19 mouse cellular contexts compared by ENCODE assay signal in genomic region chr1:90505599-90505998, GRCm38 (mm10).
DNase-seq lines count a peak whose midpoint lies in the region; ATAC-seq lines count a peak whose summit lies in the region.
"Had no signal": no experiment of that assay in that cellular context is flagged by ENCODE, and none has a peak within 500 bp of the region (broad histone marks: within the 10 kb centered on the region; RNA-seq: fewer than 3 reads in every experiment).

No protein-coding gene starts in this region.

- no peak for ATAC-seq in heart, embryonic 13.5 days (ENCODE audit: extremely low read depth, insufficient number of reproducible peaks, low FRiP score, low TSS enrichment)
- ATAC-seq in inflammation-experienced regulatory T-cells, adult 6 months, result peak; percentile 25
- ATAC-seq in erythroblast, adult 5-6 weeks (replicated peaks; ENCODE audit: low FRiP score, poor library complexity, severe bottlenecking), result no peak
- ATAC-seq: forebrain, postnatal 0 days had no signal

- H3K27me3 ChIP-seq in heart, embryonic 13.5 days (replicated peaks), result no peaks in the 10 kb centered on the region
- H3K27me3 ChIP-seq: hindbrain, embryonic 15.5 days; limb, embryonic 13.5 days had no signal

- H3K4me2 ChIP-seq in heart, embryonic 13.5 days, result no peak overlapping the region
- H3K4me2 ChIP-seq: hindbrain, embryonic 15.5 days; limb, embryonic 13.5 days had no signal

- no peak overlapping the region for H3K9ac ChIP-seq in heart, embryonic 13.5 days
- H3K9ac ChIP-seq: forebrain, postnatal 0 days; hindbrain, embryonic 15.5 days; limb, embryonic 13.5 days had no signal

- no peaks in the 10 kb centered on the region for H3K9me3 ChIP-seq in heart, embryonic 13.5 days
- H3K9me3 ChIP-seq: hindbrain, embryonic 15.5 days; limb, embryonic 13.5 days had no signal

- intact Hi-C loops in heart, postnatal 10 days (cut with DNase I), result no loop called here

- H3K36me3 ChIP-seq in heart, embryonic 13.5 days, result no peaks in the 10 kb centered on the region
- H3K36me3 ChIP-seq: hindbrain, embryonic 15.5 days; limb, embryonic 13.5 days had no signal

- H3K4me3 ChIP-seq in heart, embryonic 13.5 days, result no peak overlapping the region
- H3K4me3 ChIP-seq: hindbrain, embryonic 15.5 days; limb, embryonic 13.5 days had no signal

- 70% methylated on average over 3 of the region's 3 CpGs for WGBS in heart, embryonic 13.5 days

- peak overlapping the region; percentile 81 for H3K27ac ChIP-seq in heart, embryonic 13.5 days (replicated peaks)
- H3K27ac ChIP-seq: hindbrain, embryonic 15.5 days had no signal

- no peak for DNase-seq in heart, postnatal 10 days
- DNase-seq in spleen, postnatal 36 days (ENCODE audit: low spot score in 2 of 2), result peak; percentile 28 to 29
- DNase-seq in spleen, postnatal 4 days (ENCODE audit: low spot score in 2 of 2), result no peak
- peak; percentile 35 for DNase-seq in thymus, postnatal 4 days
- no peak for DNase-seq in urinary bladder, postnatal 14 days (ENCODE audit: low spot score)
- DNase-seq: adrenal gland, postnatal 25 days; cerebellum, adult 18-20 months; forebrain, postnatal 0 days; kidney, adult 18-20 months; kidney, postnatal 25 days; layer of hippocampus, adult 9-11 months; lung, adult 2 months; lung, postnatal 36 days; right cerebral cortex, postnatal 25 days had no signal

- H3K4me1 ChIP-seq in heart, embryonic 13.5 days, result peaks cover 44% of the 10 kb centered on the region
- H3K4me1 ChIP-seq: hindbrain, embryonic 15.5 days had no signal

Comparison
In these comparisons a context has a peak if more than half of its experiments do, and no peak if none do; other contexts are left out.
1. DNase-seq: peak in spleen, postnatal 36 days (2 of 2) and thymus, postnatal 4 days (single experiment); none in heart, postnatal 10 days (0 of 2), spleen, postnatal 4 days (0 of 2) and urinary bladder, postnatal 14 days (single experiment).